Mouse (Mus musculus): ENCODE data around the gene Irak3.

Gene Irak3

GRCm38 (mm10) chr10:120204591-120205210, 2.8 kb upstream of the Irak3 start:
- no peak for DNase-seq (ENCODE audit: extremely low spot score)

GRCm38 (mm10) chr10:120202467-120203250, 729 bp upstream of the Irak3 start:
- DNase-seq (ENCODE audit: extremely low spot score): no peak

DNA sequence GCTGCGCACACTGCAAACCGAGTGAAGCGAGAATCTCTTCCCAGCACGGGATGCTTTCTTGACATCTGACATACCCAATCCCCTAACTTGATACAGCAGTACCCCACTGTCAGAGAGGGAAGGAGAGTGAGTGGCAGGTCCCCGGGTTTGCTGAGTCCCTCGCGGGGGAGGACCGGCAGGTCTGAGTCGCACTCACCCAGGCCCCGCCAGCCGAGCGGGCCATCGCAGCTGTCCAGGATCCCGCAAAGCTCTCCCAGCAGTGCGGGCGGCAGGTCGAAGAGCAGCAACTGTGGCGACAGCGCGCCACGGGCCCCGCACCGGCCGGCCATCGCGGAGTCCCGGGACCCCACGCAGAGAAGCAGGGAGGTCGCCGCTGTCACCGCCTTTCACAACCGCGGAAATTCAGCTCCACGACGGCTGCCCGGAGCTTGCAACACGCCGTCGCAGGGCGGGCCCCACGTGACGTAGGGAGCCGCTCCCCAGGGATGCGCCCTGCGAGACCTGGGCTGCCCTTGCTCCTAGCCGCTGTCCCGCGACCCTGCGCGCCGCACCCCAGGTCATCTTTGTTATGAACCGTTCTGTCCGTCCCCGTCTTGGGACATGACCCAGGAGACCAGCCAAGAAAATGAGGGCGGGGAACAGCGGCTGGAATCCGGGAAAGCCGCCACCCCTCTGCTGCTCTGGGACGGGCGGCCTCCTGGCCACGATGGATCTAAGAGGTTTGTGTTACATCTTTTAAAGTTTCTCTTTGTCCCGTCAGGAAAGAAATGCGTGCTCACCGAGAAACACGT, 604 bp downstream of the Irak3 start, which contains the start of gene Tmbim4:
Tmbim4 (plus strand) TSS at position 460 of the 791 bp plus-strand sequence.
- peak; percentile 54 for DNase-seq (ENCODE audit: extremely low spot score)

- no peak for DNase-seq (ENCODE audit: extremely low spot score)
These were observed 4.7 kb downstream of the Irak3 start for GRCm38 (mm10) chr10:120197061-120197835.

GRCm38 (mm10) chr10:120193255-120193654, 8.7 kb downstream of the Irak3 start:
- no peak for DNase-seq (ENCODE audit: extremely low spot score)

- no peak for DNase-seq (ENCODE audit: extremely low spot score)
These were observed 9.7 kb downstream of the Irak3 start for GRCm38 (mm10) chr10:120192278-120192677.

DNA sequence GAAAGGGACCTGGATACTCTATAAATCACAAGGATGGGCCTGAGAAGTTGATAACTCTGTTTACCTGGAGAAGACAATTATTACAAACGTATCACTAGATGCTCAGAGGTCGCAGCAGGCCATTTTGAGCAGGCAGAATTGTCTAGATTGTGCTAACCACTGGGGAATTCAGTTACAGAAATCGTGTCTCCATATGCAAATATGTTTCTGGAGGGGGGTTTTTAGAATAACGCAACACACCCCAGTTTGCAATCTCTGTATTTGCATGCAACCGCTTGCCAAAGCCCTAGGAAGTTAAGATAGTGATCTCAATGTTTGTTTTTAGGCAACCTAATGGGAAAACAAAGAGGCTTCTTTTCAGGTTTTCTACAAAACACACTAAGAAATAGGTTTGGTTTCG, 10.8 kb downstream of the Irak3 start:
- DNase-seq (ENCODE audit: extremely low spot score): no peak

DNA sequence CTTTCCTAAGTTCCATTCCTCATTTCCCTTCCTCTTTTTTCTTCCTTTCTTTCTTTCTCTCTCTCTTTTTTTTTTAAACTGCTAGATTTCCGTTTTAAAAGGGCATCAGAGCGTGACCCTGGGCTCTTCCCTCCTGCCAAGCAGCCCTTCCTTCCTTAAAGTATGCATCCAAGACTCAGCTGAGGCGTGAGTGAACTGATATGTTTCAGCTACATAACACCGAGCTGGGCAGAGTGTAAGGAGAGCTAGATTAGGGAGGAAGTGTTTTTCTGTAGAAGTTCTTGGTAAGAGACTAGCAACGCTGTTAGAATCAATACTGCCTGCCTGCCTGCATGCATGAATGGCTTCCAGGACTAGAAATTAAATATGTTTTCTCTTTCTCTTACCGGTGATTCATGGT, 12.1 kb downstream of the Irak3 start:
- DNase-seq (ENCODE audit: extremely low spot score): no peak

GRCm38 (mm10) chr10:120189276-120189675, 12.7 kb downstream of the Irak3 start:
- no peak for DNase-seq (ENCODE audit: extremely low spot score)

- no peak for DNase-seq (ENCODE audit: extremely low spot score)
These were observed 13.4 kb downstream of the Irak3 start for GRCm38 (mm10) chr10:120188513-120188912.

DNA sequence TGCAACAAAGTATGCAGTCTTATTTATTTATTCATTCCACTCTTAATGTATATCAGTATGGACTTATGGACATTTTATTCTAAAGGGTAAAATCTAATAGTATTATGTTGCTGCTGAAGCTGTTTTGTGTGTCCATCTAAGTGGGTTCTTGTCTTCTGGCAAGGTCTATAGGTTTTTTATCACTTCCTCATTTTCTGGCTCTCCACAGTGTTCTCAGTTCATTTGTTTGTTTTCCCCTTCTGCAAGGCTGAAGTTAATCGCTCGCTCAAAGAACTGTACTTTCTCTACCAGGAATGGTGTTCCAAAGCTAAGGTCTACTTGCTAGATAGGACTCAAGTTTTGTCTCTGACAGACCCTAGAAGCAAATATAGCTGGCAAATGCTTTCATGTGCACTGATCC, 18.6 kb downstream of the Irak3 start:
- no peak for DNase-seq (ENCODE audit: extremely low spot score)

DNA sequence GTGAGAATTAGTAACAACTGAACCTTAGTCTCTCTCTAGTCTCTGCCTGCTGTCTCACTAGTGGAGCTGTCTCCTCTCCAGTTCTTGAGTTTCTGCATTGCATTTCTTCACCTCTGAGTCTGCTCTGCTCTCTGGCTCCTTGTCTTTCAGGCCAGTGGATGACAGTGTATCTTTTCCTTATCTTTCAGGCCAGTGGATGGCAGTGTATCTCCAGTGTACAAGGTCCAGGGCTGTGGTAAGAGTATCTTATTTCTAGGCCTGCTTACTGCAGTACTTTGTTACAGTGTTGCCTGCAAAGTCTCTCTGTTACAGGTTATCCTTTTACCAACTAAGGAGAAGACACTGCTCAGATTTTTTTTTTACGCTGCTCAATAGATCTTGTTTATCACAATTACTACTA, 19.0 kb downstream of the Irak3 start:
- no peak for DNase-seq (ENCODE audit: extremely low spot score)

- no peak for DNase-seq (ENCODE audit: extremely low spot score)
These were observed 27.7 kb downstream of the Irak3 start for GRCm38 (mm10) chr10:120174192-120174705.

GRCm38 (mm10) chr10:120171340-120171739, 30.6 kb downstream of the Irak3 start:
- DNase-seq (ENCODE audit: extremely low spot score): no peak

DNA sequence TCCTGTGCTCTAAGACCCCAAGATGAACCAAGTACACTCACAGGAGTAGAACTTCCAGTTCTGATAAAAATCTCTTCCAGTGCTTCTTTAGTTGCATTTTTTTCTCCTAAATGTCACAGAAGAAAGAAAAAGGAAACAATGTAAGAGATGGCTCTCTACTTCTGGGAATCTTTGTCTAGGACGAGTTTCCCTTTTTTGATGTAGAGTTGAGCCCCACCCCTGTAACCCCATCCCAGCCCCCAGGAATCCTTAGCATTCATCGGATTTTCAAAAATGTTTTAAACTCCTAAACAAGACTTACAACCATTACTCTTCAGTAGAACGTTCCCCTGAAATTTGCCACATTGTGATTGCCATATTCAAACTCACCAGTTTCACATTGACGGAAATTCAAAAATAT, 31.7 kb downstream of the Irak3 start:
- DNase-seq (ENCODE audit: extremely low spot score): no peak

GRCm38 (mm10) chr10:120169841-120170240, 32.1 kb downstream of the Irak3 start:
- DNase-seq (ENCODE audit: extremely low spot score): no peak

GRCm38 (mm10) chr10:120169064-120169463, 32.9 kb downstream of the Irak3 start:
- DNase-seq (ENCODE audit: extremely low spot score): no peak

GRCm38 (mm10) chr10:120168070-120168469, 33.9 kb downstream of the Irak3 start:
- no peak for DNase-seq (ENCODE audit: extremely low spot score)

GRCm38 (mm10) chr10:120165793-120166503, 36.0 kb downstream of the Irak3 start:
- no peak for DNase-seq (ENCODE audit: extremely low spot score)

DNA sequence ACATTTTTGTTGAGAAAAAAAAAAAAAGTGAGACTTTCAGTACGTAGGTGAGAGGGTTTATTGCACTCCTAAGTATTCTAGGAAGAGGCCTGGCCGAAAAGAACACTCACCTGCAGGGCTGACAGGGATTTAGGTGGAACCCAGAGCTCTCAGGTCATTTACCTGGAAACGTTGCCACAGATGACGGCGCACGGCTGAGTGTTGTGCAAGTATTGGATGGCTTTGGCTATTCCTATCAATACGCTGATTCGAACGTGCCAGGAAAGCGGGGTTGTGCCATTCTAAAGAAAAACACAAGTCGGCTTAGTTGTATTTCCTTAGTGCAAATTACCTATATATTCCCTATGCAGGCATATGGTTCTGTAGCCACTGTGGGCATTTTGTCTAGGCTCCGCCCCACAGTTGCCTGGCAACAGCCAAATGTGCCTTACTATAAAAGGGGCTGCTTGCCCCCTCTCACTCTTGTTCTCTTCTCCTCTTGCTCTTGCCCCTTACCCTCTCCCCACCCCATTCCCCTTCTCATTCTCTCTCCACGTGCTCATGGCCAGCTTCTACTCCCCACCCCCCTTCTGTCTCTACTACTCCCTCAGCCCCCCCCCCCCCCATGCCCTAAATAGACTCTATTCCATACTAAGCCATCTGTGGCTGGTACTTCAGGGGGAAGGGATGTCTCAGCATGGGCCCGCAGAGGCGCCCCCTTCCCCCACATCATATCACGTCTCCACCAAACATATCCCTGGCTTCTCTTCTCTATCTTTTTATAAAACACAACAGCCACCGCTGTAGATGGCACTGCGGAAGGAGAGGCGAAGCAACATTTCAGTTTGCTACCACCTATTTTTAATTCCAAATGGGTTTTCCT, 36.8 kb downstream of the Irak3 start:
- no peak for DNase-seq (ENCODE audit: extremely low spot score)

Data from embryo, embryonic 9.5 days (tissue).